Mouse (Mus musculus): ENCODE data around the gene Lpin2.

DNA sequence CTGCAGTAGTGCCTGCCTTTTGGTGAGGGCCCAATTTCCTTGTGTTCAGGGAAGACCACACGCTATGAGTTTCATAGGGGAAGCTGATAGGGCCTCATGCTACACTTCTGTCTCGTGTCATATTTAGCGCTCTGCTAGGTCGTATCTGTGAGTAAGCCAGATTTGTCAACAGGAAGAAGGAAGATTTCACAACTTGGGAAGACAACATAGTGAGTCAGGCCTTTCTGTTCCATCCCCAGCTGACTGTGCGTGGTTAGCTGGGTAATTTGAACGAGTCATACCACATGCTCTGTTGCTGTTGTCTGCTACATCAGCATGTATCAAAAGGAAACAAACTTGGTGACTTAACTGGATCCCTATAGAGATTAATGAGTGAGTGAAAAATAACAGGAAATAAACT, 17.4 kb upstream of the Lpin2 start:
- TF ChIP-seq GATA1 (IDR thresholded peaks at IDR 0.05; ENCODE audit: borderline replicate concordance, low read length) (no peak), FLI1 (IDR thresholded peaks at IDR 0.05; ENCODE audit: low read length) (no peak)
